ENCODE assay signal across 10 mouse cellular contexts in the genomic region with DNA sequence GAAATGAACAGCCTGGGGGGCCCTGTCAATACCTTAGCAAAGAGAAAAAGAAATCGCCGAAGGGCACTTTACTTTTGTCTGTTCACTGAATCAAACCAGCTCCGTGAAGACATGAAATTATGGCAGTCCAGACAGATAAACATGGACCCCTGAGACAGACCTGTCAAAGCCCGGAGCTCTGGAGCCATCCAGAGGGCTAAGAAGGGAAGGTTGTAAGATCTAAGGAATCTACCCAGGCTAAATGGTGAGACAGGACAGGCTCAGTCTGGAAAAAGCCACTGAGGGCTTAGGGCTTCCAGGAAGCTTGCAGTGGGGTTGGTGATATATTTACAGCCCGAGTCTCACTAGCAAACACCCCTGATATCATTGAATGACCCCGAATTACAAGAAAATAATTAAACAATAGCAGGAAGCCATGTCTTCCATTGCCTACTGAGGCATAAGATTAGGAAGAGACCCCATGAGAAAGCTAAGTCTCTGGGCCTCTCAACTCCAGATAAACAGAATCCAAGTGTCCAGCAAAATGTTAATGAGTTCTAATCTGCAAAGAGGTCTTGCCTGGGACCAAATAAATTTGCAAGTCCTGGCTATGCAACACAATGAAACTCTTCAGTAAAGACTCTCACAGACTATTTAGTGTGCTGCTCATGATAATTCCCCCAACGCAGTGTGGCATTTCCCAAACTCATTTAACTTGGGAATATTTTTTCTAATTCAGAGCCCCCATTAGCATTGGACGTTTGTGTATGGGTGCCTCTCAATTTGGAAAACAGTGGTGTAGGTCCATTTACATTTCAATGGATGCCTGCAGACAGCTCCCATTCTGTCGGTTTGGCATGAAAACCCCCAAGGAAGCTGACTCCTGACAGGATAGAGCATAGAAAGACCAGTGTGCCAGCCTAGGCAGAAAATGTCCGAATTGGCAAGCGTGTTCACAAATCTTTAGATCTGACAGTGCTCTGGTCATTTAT.
DNase-seq lines count a peak whose midpoint lies in the region; ATAC-seq lines count a peak whose summit lies in the region.
"Had no signal": no experiment of that assay in that cellular context is flagged by ENCODE, and none has a peak within 500 bp of the region (broad histone marks: within the 10 kb centered on the region; RNA-seq: fewer than 3 reads in every experiment).

No protein-coding gene starts in this region.

- H3K4me1 ChIP-seq in kidney, embryonic 16.5 days (ENCODE audit: insufficient read depth, low read length): no peaks in the 10 kb centered on the region
- H3K4me1 ChIP-seq: intestine, embryonic 15.5 days had no signal

- no peaks in the 10 kb centered on the region for H3K27me3 ChIP-seq in kidney, embryonic 16.5 days (ENCODE audit: insufficient read depth, low read length)
- H3K27me3 ChIP-seq: intestine, embryonic 15.5 days had no signal

- no peak overlapping the region for H3K4me3 ChIP-seq in kidney, embryonic 16.5 days (ENCODE audit: low read length)
- H3K4me3 ChIP-seq: intestine, embryonic 15.5 days had no signal

- no peaks in the 10 kb centered on the region for H3K36me3 ChIP-seq in kidney, embryonic 16.5 days (ENCODE audit: insufficient read depth, low read length)
- H3K36me3 ChIP-seq: intestine, embryonic 15.5 days had no signal

- H3K4me2 ChIP-seq in kidney, embryonic 16.5 days (replicated peaks; ENCODE audit: low read depth, low read length): no peak overlapping the region
- H3K4me2 ChIP-seq: intestine, embryonic 15.5 days; lung, embryonic 14.5 days had no signal

- intact Hi-C loops in left cerebral cortex, postnatal 36 days (cut with DNase I): loop anchor here (5.0 kb wide), 1 partner anchor 53 kb away; no protein-coding TSS in a partner anchor

- DNase-seq in cerebellum, adult 11 months: peak; percentile 2
- DNase-seq in frontal cortex, postnatal 36 days (ENCODE audit: low spot score in 2 of 2): peak; percentile 17 to 54
- DNase-seq in left cerebral cortex, postnatal 36 days (ENCODE audit: low spot score in 2 of 2): peak; percentile 8 to 18
- DNase-seq in right cerebral cortex, adult 2 months (ENCODE audit: low spot score in 2 of 2): peak; percentile 12 to 26
- DNase-seq in heart, adult 18-20 months: no peak
- no peak for DNase-seq in spleen, adult 12 weeks (ENCODE audit: low spot score)
- DNase-seq: lung, embryonic 14.5 days had no signal

- H3K27ac ChIP-seq in kidney, embryonic 16.5 days (ENCODE audit: low read length): no peak overlapping the region
- H3K27ac ChIP-seq: intestine, embryonic 15.5 days had no signal

- WGBS in kidney, embryonic 16.5 days: 46% methylated on average over 11 of the region's 11 CpGs

- no peak overlapping the region for H3K9ac ChIP-seq in kidney, embryonic 16.5 days (replicated peaks; ENCODE audit: low read length)
- H3K9ac ChIP-seq: intestine, embryonic 15.5 days; lung, embryonic 14.5 days had no signal

- H3K9me3 ChIP-seq in kidney, embryonic 16.5 days (ENCODE audit: low read length): no peaks in the 10 kb centered on the region
- H3K9me3 ChIP-seq: intestine, embryonic 15.5 days had no signal

- no peak; the same call in 1 of the 2 replicates for ATAC-seq in cerebellum, adult (ENCODE audit: insufficient number of reproducible peaks, low FRiP score, low TSS enrichment)
- no peak for ATAC-seq in kidney, embryonic 16.5 days (ENCODE audit: low FRiP score, low TSS enrichment)
- ATAC-seq: intestine, embryonic 15.5 days had no signal

Comparison
In these comparisons a context has a peak if more than half of its experiments do, and no peak if none do; other contexts are left out.
1. DNase-seq: peak in cerebellum, adult 11 months (single experiment), frontal cortex, postnatal 36 days (2 of 2), left cerebral cortex, postnatal 36 days (2 of 2) and right cerebral cortex, adult 2 months (2 of 2); none in heart, adult 18-20 months (0 of 2) and spleen, adult 12 weeks (single experiment).